Mouse (Mus musculus) G1E (cell line): Measurements from ENCODE around the gene Fhit. TPM values are rescaled to one million over a fixed set of nuclear protein-coding genes. Genes with fewer than 3 reads are reported as not detected.

Experiments
- ATAC-seq: 2 replicates; pipeline ENCODE4 v1.8.0; 2016; ENCODE audit warnings: mild to moderate bottlenecking; ENCODE audit not compliant: insufficient number of reproducible peaks, poor library complexity, low FRiP score, severe bottlenecking; ENCODE audit errors: extremely low read depth
- DNase-seq: peaks from one replicate; pipeline ENCODE4 v3.0.0; 2012; ENCODE audit warnings: low spot score
- H3K27me3 ChIP-seq: 2 replicates; pipeline ENCODE4 v1.6.1; 2012; ENCODE audit warnings: mild to moderate bottlenecking, low read length, inconsistent platforms; ENCODE audit not compliant: insufficient read depth
- H3K36me3 ChIP-seq: replicated peaks from 2 replicates; pipeline ENCODE3; 2012; ENCODE audit warnings: mild to moderate bottlenecking, inconsistent platforms
- H3K4me1 ChIP-seq: 2 replicates; pipeline ENCODE4 v1.6.1; 2012; ENCODE audit warnings: low read depth, low read length, inconsistent platforms, mixed read lengths; ENCODE audit not compliant: insufficient read depth
- H3K4me3 ChIP-seq: 2 replicates; pipeline ENCODE4 v1.5.1; 2012; ENCODE audit warnings: low read depth, mild to moderate bottlenecking, inconsistent platforms, low read length, moderate library complexity, mixed read lengths
- H3K9me3 ChIP-seq: replicated peaks from 2 replicates; pipeline ENCODE4 v1.6.1; 2012; ENCODE audit warnings: inconsistent platforms
- CTCF ChIP-seq: IDR thresholded peaks from 2 replicates; pipeline ENCODE4 v1.5.1; 2012; ENCODE audit warnings: low read depth, low read length, inconsistent platforms, mixed read lengths
- GATA1 ChIP-seq: IDR thresholded peaks from 2 replicates; pipeline ENCODE4 v1.6.1; 2012; ENCODE audit warnings: borderline replicate concordance, low read length, inconsistent platforms, mixed read lengths
- GATA2 ChIP-seq: IDR thresholded peaks from 2 replicates; pipeline ENCODE4 v1.6.1; 2012; ENCODE audit warnings: low read depth, low read length, inconsistent platforms, borderline replicate concordance
- POLR2AphosphoS5 ChIP-seq: IDR thresholded peaks from 2 replicates; pipeline ENCODE4 v1.6.1; 2012; ENCODE audit warnings: low read depth, low read length, inconsistent platforms; ENCODE audit not compliant: insufficient replicate concordance
- TAL1 ChIP-seq: conservative IDR thresholded peaks from 2 replicates; pipeline ENCODE4 v1.6.1; 2012; ENCODE audit warnings: low read depth, low read length, inconsistent platforms, mixed read lengths
- polyA plus RNA-seq: library from polyadenylated mRNA; stranded (reverse); fragments of >175 nt; gene quantifications from 2 replicates; pipeline ENCODE4 v1.2.3, GENCODE M21; 2012
- total RNA-seq, 2 experiments: library from RNA; stranded (forward) in 1 of 2; stranded (reverse) in 1 of 2; fragments of 200-1000 nt in 1 of 2; fragments of >200 nt in 1 of 2; fragmentation: Nextera tagmentation in 1 of 2; gene quantifications; 2 replicates each; pipeline ENCODE4 v1.2.3; 2014 to 2017

Gene Fhit
- total and polyA plus RNA-seq, 3 experiments, result not detected

DNA sequence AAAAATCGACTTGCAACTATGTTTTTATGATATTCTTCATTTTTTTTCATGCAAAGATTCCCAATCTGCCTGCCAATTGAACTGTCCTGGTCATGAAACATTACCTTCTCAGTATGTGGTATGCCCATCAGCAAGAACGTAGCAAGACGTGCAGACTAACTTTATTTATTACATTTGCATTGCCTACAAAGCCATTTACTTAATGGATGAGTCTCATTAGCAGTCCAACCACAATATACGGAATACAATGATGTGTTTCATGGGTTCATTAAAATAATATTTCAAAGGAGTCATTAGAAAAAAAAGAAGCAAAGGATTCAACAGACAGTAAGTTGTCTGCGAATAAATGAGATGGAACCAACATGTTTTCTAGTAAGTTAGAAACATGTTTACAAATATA is 933.1 kb downstream of the Fhit start:
- no peaks in the 10 kb centered on the region for H3K4me1 ChIP-seq
- no peak for ATAC-seq
- H3K36me3 ChIP-seq, result no peaks in the 10 kb centered on the region
- no peak for DNase-seq
- no peak overlapping the region for H3K4me3 ChIP-seq
- H3K27me3 ChIP-seq, result no peaks in the 10 kb centered on the region
- H3K9me3 ChIP-seq, result no peaks in the 10 kb centered on the region
- TF ChIP-seq GATA2 (no peak), POLR2AphosphoS5 (no peak), GATA1 (no peak), TAL1 (no peak), CTCF (no peak)

GRCm38 (mm10) chr14:10221847-10222246 is 940.0 kb downstream of the Fhit start:
- no peak overlapping the region for H3K4me3 ChIP-seq
- H3K27me3 ChIP-seq, result no peaks in the 10 kb centered on the region
- H3K4me1 ChIP-seq, result no peaks in the 10 kb centered on the region
- DNase-seq (no peak), ATAC-seq (no peak)
- H3K36me3 ChIP-seq, result no peaks in the 10 kb centered on the region
- no peak for TF ChIP-seq TAL1
- no peak for TF ChIP-seq GATA2
- no peak for TF ChIP-seq POLR2AphosphoS5
- no peak for TF ChIP-seq GATA1
- TF ChIP-seq CTCF, result no peak
- H3K9me3 ChIP-seq, result no peaks in the 10 kb centered on the region

DNA sequence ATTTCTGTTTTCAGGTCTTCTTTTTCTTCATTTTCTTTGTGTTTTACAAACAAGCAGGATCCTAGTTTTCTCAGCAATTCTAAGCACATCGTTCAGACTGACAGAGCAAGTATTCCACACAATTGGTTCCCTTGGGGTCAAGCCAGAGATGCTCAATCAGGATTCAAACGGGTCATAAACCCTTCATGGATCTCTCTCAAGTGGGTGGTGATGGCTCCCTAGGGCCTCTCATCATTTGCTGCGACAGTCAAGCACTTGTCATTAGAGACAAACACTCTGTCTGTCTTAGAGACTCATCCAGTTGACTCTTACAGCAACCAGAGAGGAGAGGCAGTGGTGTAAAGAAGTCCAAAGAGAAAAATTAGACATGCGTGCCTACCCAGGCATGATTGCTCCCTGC is 948.6 kb downstream of the Fhit start:
- TF ChIP-seq CTCF (no peak), GATA2 (no peak), GATA1 (no peak), TAL1 (no peak), POLR2AphosphoS5 (no peak)
- no peak for ATAC-seq
- no peak for DNase-seq
- Histone ChIP-seq H3K9me3 (no peaks in the 10 kb centered on the region), H3K4me1 (no peaks in the 10 kb centered on the region), H3K4me3 (no peak overlapping the region), H3K36me3 (no peaks in the 10 kb centered on the region), H3K27me3 (no peaks in the 10 kb centered on the region)

DNA sequence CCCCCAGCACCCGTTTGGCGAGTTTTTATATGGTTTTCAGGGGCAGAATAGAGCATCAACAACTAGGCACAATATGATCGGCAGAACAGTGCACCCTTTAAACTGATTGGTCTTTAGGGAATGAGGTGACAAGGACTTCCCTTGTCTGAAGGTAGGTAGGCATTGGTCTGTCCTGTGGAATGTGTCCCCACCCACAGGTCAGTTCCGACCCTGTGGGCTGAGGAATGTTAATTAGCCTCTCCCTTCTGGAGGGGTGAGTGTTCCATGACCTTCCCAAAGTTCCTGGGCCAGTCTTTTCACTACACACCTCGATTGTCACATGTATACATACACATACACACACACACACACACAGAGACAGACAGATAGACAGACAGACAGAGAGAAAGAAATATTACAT is 950.7 kb downstream of the Fhit start:
- TF ChIP-seq TAL1 (no peak), GATA2 (no peak)
- no peaks in the 10 kb centered on the region for H3K27me3 ChIP-seq
- H3K36me3 ChIP-seq, result no peaks in the 10 kb centered on the region
- DNase-seq, result no peak
- no peak overlapping the region for H3K4me3 ChIP-seq
- no peaks in the 10 kb centered on the region for H3K4me1 ChIP-seq
- H3K9me3 ChIP-seq, result no peaks in the 10 kb centered on the region
- ATAC-seq, result no peak

GRCm38 (mm10) chr14:10209007-10209406 is 952.8 kb downstream of the Fhit start:
- no peak overlapping the region for H3K4me3 ChIP-seq
- no peak for DNase-seq
- TF ChIP-seq GATA2, result no peak
- TF ChIP-seq TAL1, result no peak
- TF ChIP-seq GATA1, result no peak
- TF ChIP-seq POLR2AphosphoS5, result no peak
- no peak for TF ChIP-seq CTCF

GRCm38 (mm10) chr14:10205699-10206098 is 956.1 kb downstream of the Fhit start:
- Histone ChIP-seq H3K9me3 (no peaks in the 10 kb centered on the region), H3K4me1 (no peaks in the 10 kb centered on the region), H3K36me3 (no peaks in the 10 kb centered on the region), H3K27me3 (no peaks in the 10 kb centered on the region), H3K4me3 (no peak overlapping the region)
- no peak for TF ChIP-seq CTCF
- no peak for ATAC-seq
- DNase-seq, result no peak

More at GRCm38 (mm10) chr14:10209007-10209406, 952.8 kb downstream of the Fhit start:
- no peak for ATAC-seq
- H3K27me3 ChIP-seq, result no peaks in the 10 kb centered on the region
- H3K36me3 ChIP-seq, result no peaks in the 10 kb centered on the region
- no peaks in the 10 kb centered on the region for H3K4me1 ChIP-seq
- no peaks in the 10 kb centered on the region for H3K9me3 ChIP-seq

- Histone ChIP-seq H3K36me3 (no peaks in the 10 kb centered on the region), H3K4me3 (no peak overlapping the region), H3K27me3 (no peaks in the 10 kb centered on the region), H3K4me1 (no peaks in the 10 kb centered on the region), H3K9me3 (no peaks in the 10 kb centered on the region)
- no peak for DNase-seq
- ATAC-seq, result no peak
- TF ChIP-seq CTCF (no peak), TAL1 (no peak), POLR2AphosphoS5 (no peak), GATA2 (no peak), GATA1 (no peak)
Observed at GRCm38 (mm10) chr14:10205290-10205689, 956.5 kb downstream of the Fhit start.
